Mouse (Mus musculus): ENCODE data around the gene Gm11034. TPM values are rescaled to one million over a fixed set of nuclear protein-coding genes. Genes with fewer than 3 reads are reported as not detected.
A peak's percentile ranks its signal among the peaks of the same experiment; 100 is the strongest.

Gm11034 gene
- not detected for total RNA-seq (2021)
- long read RNA-seq: 0 reads

DNA sequence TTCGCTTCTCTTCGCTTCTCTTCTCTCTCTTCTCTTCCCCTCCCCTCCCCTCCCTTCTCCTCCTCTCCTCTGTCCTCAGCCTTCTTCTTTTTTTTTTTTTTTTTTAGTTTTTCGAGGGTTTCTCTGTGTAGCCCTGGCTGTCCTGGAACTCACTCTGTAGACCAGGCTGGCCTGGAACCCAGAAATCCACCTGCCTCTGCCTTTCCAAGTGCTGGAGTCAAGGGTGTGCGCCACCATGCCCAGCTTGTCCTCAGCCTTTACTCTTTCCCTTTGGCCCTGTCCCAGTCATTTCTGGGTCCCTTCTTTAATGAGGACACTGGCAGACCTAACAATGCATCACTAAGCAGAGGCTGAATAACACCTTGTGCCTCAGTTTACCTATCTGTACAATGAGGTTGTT is at the start of gene Gm11034:
Gene Gm11034, minus strand, starts transcription at position 101 of the 400 bp plus-strand sequence.
- no peak for DNase-seq (ENCODE audit: low spot score in 2 of 2)

DNA sequence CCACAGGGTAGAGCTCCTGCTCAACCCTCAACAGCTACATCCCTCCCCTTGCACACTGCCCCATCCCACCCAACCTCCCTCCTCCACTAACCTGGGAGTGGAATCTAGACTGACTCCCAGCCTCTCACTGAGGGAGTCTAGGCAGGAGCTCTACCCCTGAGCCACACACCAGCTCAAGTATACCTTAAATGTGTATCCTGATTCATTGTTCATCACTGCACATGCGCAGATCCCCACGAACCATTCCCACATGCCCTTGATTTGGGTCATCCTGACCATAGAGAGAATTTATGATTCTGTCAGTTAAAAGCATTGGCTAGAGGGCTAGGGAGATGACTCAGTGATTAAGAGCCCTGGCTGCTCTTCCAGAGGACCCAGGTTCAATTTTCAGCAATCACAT is 49.3 kb upstream of the Gm11034 start:
- no peak for DNase-seq (ENCODE audit: low spot score in 2 of 2)

DNA sequence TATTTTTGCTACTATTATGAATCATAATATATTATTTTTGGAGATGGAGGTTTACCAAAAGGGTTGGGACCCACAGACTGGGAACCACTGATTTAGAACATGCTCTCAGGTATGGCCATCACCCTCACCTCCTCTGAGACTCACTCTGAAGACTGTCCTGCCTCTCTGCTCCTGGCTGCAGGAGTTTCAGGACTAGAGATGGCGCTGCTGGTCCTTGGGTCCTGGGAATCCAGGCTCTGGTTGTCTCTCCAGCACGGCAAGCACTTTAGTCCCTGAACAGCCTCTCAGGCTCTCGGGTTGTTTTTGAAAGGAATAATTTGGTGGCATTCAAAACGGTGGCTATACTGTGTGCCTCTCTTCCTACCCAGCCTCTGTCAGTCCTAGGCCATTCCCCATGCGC is 48.4 kb upstream of the Gm11034 start:
- DNase-seq (ENCODE audit: low spot score in 2 of 2): no peak

DNA sequence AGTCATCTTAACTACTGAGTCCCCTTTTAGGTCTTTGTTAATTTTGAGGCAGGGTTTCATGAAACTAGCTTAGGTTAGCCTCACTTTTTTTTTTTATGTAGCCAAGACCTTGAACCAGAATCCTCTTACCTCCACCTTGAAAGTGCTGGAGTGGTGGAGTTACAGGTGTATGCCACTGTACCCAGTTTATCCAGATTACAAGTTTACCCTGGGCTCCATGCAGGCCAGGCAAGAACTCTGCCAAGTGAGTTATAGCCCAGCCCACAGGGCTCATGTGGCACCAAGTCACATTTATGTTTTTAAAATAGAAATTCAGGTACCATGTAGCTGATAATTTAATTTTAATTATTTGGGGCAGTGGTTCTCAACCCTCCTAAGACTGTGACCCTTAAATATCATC is 48.0 kb upstream of the Gm11034 start:
- no peak for DNase-seq (ENCODE audit: low spot score in 2 of 2)

DNA sequence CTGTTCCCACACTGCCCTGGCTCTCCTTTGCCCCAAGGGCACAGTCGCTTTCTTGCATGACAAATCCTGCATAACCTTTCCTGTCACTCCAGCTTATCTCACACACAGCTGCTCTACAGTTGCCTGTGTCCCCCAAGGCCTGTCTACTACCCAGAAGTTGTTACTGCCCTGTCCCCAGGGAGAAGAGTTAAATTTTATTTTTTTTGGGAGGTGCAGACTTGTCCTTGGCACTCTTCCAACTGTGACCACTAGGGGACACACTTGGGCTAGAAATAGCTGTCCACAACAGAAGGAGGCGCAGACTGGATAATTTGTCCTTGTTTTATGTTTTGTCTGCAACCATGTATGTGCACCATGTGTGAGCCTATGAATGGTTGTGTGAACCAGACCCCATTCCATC is 47.6 kb upstream of the Gm11034 start:
- DNase-seq (ENCODE audit: low spot score in 2 of 2): peak; percentile 38 to 41

DNA sequence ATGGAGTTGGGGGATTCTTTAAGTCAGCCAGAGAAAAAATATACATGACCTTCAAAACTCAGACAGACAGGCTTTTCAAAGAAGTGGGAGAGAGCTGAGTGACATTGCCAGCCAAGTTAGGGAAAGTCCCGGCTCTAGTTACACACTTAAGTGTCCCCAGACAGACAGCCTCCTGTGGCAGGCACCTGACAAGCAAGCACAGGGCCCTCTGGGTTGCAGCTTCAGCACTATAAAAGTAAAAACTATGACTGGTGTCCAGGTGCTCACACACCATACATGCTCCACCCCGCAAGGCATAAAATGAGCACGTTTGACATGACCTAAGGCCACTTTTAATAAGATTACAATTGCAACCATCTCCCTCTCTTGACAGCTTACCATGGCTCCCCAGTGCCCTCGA is 47.1 kb upstream of the Gm11034 start:
- no peak for DNase-seq (ENCODE audit: low spot score in 2 of 2)

DNA sequence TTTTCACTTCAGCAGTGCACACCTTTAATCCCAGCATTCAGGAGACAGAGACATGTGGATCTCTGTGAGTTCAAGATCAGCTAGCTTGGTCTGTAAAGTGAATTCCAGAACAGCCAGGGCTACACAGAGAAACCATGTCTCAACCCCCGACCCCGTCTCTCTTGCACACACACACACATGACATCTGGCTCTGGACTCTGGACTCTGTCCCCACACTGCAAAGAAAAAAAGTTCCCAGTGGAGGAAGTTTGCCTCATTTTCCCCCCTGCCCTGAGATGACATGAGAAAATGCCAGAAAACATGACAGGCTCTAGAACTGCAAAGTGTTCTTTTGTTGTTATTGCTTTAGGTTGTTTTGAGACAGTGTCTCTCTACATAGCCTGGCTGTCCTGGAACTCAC is 46.4 kb upstream of the Gm11034 start:
- no peak for DNase-seq (ENCODE audit: low spot score in 2 of 2)

DNA sequence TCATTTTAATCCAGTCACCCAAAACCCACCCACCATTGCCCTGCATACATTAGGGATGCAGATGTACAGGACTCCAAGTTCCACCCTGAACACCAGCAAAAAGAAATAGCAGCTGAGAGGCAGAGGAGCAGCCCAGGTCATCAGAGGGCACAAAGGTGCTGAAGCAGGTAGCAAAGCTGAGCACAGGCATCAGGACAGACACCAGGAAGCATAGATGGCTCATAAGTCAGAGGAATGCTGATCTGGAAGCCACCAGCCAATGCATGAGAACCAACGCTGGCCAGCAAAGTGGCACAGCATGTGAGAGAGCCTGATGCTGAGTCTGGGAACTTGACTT is 44.4 kb upstream of the Gm11034 start:
- DNase-seq (ENCODE audit: low spot score in 2 of 2): no peak

DNA sequence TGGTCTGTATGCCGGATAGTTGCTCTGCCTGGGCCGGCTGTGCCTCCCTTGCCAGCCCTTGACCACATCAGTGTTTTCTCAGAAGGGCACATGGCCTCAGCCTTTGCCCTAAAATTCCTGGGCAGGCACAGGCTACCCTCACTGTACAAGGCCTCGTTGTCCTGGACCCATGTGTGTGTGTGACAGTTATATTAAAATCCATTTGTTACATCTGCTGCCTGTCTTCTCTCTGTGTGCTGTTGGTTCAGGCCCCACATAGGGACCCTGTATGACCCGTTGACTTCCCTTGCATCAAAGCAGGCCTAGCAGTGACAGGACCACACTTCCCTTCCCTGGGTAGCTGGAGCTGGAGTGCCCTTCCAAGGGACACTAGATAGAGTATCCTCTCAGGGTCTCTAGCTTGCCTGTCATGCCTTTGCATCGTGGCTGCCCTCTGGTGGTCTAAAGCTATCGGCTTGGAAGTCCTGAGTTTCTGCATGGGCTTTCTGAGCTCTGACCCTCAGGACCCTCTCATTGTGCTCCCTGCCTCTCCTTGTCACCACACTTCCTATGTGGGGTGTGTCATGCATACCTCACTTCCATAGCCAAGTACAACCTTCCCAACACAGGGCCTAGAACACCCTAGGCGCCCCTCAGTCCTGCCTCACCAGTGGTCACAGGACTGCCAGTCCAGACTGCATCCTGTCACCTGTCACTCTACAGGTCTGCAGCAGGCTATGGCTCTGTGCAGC is 43.9 kb upstream of the Gm11034 start:
- DNase-seq (ENCODE audit: low spot score in 2 of 2): peak; percentile 58 to 67

DNA sequence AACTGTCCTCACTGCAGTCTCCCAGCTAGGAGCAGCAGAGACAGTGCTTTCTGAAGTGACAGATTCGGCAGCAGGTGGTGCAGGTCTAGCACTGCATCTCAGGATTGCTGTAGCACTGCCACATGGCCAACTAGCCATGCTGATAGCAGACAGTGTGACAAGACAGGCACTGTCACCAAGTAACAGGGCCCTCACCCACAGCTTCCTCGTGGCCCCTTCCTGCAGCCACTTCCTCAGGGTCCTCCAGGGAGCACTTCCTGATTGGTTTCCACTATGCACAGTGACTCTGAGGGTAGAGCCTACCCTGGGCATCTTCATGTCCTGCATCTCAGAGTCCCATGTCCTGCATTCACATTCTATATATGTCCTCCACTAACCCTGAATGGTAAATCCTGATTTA is 31.2 kb upstream of the Gm11034 start:
- DNase-seq (ENCODE audit: low spot score in 2 of 2): no peak

DNA sequence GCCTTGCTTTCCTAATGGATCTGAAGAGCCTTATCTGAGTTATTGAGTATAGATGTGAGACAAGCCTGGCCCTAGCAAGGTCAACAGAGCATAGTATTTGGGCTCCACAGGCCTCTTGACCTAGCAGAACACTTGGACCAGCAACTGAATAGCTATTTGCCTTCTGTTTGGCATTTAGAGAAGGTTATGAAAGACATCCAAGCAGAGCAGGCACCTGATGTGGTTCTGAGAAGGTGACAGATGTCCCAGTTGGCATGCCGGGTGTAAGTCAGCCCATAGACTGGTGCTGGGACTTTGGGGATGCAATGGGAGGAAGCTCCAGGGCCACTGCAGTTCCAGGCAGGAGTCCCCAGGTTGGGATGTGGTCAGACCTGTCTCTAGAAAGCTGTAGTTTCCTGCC is 28.8 kb upstream of the Gm11034 start:
- DNase-seq (ENCODE audit: low spot score in 2 of 2): no peak

DNA sequence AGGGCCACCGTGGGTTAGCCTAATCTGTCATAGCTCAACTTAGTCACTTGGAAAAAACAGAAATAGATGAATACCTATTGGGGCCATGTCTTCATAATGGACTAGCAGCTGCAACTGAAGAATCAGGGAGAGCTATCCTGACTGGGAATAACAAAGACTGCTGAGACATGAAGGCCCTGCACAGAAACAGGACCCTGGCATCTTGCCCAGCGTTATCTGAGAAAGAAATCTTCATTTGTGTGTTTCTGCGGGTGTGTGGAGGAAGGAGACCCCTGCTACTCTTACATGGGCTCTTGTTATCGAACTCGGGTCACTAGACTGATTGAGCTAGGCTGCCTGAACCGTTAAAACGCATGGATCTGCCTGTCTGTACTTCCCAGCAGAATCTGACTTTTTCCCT is 27.5 kb upstream of the Gm11034 start:
- no peak for DNase-seq (ENCODE audit: low spot score in 2 of 2)

DNA sequence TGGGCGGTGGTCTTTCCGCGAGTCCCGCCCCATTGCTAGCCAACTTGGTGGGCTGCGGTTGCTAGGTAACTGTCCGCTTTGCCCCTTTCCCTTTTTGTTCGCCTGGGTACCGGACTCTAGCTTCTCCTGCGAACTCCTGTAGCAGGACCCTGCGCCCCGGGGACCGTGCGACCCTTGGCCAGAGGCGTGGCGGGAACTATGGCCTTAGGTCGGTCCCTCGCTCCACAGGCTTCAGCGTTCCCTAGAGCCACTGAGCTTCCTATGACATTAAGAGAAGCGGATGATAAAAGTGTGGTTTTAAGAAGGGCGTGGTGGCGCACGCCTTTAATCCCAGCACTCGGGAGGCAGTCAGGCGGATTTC is 26.9 kb upstream of the Gm11034 start:
- no peak for DNase-seq (ENCODE audit: low spot score in 2 of 2)

DNA sequence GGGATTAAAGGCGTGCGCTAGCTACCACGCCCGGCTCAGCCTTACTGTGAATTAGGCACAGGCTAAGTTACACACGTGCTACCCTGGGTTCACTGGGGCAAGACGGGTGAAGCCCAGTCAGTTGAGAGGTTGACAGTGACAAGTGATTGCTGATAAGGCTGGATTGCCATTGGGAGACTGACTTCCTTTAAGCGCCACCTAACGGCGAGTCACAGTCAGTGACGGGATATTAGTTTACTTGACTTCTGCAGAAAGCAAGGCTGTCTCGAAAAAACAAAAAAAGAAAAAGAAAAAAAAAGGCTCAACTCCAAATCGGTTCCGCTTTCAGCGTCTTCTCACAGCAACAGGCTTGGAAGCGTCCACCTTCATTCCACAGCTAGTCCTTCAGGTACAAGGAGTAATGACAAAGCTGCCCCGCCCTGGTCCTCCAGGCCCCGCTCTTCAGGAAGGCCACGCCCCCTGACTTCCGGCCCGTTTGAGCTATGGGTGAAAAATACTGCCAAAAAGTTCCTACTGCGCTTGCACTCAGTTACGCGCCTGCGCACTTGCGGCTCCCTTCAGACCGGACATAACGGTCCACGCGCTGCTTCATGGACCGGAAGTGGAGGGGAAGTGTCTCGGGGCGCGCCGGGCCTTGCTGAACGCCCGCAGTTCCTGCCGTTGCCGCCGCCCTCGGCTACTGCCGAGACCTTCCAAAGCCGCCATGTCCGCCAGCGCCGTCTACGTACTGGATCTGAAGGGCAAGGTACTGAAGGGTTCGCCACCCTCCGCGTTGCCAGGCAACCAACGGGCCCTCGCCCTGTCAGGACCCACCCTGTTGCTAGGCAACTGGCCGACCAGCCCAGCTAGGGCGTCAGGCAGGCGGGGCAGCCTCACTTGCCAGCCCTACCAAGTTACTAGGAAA is 26.3 kb upstream of the Gm11034 start, which contains the start of gene Ap1m1:
Gene Ap1m1, plus strand, starts transcription at position 520 of the 904 bp plus-strand sequence.
- DNase-seq (ENCODE audit: low spot score in 2 of 2): peak; percentile 93 to 97

DNA sequence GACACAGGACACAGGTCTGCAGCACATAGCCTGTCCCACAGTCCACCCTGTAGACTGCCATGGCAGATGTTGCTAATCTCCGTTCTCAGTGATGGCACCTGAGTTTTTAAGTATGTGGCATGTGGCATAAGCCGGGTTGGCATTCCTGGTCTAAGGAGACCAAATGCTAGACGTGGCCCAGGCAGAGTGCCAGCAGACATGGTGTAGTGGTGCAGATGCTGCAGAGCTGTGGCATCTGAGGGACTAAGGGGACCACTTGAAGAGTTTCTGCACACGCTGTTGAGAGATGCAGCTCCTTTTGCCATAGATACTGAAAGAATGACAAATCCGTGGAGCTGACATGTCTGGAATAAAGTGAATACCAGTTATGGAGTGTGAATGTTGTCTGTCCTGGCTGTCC is 9.2 kb upstream of the Gm11034 start:
- DNase-seq (ENCODE audit: low spot score in 2 of 2): no peak

DNA sequence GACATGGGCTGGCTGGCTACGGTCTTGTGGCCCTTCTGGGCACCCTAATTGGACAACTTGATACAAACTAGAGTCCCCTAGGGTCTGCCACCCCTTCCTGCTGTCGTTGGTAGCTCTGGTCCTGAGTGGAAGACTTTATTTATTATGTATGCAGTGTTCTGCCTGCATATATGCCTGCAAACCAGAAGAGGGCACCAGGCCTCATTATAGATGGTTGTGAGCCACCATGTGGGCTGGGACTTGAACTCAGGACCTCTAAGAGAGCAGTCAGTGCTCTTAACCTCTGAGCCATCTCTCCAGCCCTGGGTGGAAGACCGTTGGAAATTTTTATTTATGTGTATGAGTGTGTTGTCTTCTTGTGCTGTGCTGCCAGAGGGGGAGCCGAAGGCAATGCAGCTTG is 7.3 kb upstream of the Gm11034 start:
- DNase-seq (ENCODE audit: low spot score in 2 of 2): no peak

DNA sequence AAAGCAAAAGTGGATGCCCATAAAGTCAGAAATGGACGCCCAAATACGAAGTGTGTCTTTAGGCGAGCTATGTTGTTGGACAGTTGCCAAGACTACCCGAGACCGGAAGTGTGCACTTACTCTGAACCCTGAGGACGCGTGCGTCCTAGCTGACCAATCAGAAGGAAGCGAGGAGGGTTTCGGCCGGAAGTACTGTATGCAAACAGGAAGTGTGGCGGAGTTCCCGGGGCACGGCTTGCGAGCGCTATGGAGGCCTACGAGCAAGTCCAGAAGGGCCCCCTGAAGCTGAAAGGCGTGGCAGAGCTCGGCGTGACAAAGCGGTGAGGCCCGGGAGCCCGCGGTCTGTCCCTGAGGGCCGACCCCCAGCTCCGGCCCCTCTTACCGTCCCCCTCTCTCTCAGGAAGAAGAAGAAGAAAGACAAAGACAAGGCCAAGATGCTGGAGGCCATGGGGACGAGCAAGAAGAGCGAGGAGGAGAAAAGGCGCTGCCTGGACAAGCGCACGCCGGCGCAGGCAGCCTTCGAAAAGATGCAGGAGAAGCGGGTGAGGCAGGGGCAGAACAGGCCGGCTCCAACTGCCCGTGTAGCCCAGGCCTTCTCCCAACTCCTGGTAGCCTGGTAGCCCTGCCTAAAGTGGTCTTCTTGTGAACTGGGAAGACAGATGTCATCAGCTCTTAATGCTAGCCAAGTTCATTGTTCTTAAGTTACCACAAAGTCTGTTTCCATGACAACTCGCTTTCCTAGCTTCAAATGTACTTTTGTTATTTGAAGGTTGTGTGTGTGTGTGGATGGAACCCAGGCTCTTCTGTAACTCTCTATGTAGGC is 6.3 kb upstream of the Gm11034 start, which contains the start of gene Fam32a:
Gene Fam32a, plus strand, starts transcription at position 190 of the 823 bp plus-strand sequence.
- peak; percentile 80 to 82 for DNase-seq (ENCODE audit: low spot score in 2 of 2)

DNA sequence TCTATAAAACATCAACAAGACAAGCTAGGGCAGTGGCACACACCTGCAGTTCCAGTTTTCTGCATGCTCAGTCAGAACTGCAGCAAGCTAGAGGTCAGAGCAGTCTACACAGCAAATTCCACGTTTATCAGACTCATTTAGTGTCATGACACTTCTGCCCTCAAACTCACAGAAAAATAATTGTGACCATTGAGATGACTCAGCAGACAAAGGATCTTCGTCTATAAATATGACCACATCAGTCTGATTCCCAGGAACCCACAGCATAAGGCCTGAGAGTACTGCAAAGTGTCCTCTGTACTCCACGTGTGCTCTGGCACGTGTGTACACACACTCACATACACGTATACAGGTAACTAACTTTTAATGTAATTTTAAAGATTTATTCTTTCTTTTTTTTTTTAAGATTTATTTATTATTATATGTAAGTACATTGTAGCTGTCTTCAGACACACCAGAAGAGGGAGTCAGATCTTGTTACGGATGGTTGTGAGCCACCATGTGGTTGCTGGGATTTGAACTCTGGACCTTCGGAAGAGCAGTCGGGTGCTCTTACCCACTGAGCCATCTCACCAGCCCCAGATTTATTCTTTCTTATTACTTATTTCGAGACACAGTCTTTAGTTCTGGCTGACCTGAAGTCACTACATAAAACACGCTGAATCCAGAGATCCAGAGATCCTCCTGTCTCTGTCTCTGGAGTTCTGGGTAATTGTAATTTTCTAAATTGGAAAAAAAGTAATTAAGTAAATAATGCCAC is 5.5 kb upstream of the Gm11034 start:
- DNase-seq (ENCODE audit: low spot score in 2 of 2): no peak

DNA sequence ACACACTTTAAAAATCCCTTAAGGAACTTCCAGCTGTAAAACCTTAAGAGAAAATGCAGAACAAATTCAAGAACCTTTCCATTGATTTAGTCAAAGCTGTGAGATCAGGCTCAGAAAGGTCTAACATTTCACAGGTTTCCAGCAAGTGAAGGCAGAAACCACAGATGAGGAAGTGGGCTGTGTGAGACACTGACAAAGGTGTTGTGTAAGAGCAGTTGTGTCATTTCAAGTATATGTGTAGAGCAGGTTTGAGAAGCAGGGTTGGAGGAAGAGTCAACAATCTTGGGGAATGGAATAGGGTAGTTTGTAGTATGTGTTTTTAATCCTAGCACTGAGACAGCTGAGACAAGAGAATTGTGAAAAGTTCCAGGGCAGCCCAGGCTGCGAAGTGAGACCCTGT is 2.4 kb upstream of the Gm11034 start:
- DNase-seq (ENCODE audit: low spot score in 2 of 2): no peak

DNA sequence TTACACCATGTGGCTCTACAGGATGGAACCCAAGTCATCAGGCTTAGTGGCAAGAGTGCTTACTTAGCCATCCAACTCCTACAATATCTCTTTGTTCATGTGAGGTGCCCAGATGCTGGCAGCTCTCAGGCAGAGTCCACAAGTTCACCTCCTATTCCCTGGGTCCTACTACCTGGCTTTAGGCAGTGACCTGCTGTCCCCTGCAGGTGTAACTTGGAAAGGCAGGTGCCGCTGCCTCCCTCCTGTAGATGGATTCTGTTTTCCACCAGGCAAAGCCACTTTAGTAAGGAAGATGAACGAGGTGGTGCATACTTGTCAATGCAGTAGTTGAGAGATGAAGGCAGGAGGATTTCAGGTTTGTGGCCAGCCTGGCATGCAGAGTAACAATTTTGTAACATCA is 1.6 kb upstream of the Gm11034 start:
- DNase-seq (ENCODE audit: low spot score in 2 of 2): no peak

DNA sequence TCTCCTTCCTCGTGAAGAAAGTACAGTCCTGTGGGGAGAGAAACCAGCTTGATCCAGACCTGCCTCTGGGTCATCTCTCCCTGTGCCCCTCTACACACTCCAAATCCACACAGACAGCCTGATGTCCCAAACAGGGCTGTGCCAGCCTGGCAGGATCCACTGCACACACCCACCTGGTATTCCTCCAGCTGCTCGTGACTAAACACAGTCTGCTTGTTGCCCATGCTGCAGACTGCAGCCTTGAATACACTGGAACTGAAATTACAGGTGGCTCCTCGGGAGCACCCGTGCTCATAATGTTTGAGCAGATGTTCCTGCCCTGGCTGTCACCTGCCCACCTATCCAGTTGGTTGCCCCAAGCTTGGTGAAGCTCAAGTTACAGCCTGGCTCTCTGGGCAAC is 685 bp downstream of the Gm11034 start, which contains the start of gene Cib3:
Gene Cib3, minus strand, starts transcription at position 87 of the 400 bp plus-strand sequence.
- DNase-seq (ENCODE audit: low spot score in 2 of 2): peak in 1 of 2 experiments; percentile 28
